Mouse (Mus musculus) left cerebral cortex, postnatal 10 days (tissue): ENCODE measurements around the gene Mpdu1. TPM values are rescaled to one million over a fixed set of nuclear protein-coding genes. Genes with fewer than 3 reads are reported as not detected.

Experiments used
- DNase-seq, 2 experiments: peaks; one replicate each; pipeline ENCODE4 v3.0.0; 2021 to 2022; ENCODE audit warnings: low spot score in 2 of 2, mixed read lengths in 1 of 2; ENCODE audit errors: extremely low spot score in 1 of 2
- intact Hi-C: fragments of 180-260 bp; cut with DNase I; formaldehyde crosslinking; loops from one replicate; pipeline ENCODE4 v1.15.1; 2025
- total RNA-seq, 2 experiments: library from RNA; stranded (reverse); gene quantifications; 2 replicates each; pipeline ENCODE4 v1.2.3; 2021

Mpdu1 gene
- total RNA-seq, 2 experiments from 2014 or later, result 87.3 to 95.6 TPM

GRCm38 (mm10) chr11:69671726-69672124 is 9.3 kb upstream of the Mpdu1 start:
- no peak for DNase-seq
- intact Hi-C loops, result no loop called here

GRCm38 (mm10) chr11:69670786-69671725 is 8.6 kb upstream of the Mpdu1 start:
- intact Hi-C loops, result no loop called here
- DNase-seq, result peak; percentile 92 to 97

- no peak for DNase-seq
Observed at GRCm38 (mm10) chr11:69666665-69667005, 4.2 kb upstream of the Mpdu1 start.

GRCm38 (mm10) chr11:69665961-69666664 is 3.7 kb upstream of the Mpdu1 start, which contains the start of gene Cd68:
Gene Cd68, minus strand, starts transcription at chr11:69666153.
- peak in 1 of 2 experiments; percentile 68 for DNase-seq

More at GRCm38 (mm10) chr11:69666665-69667005, 4.2 kb upstream of the Mpdu1 start:
- intact Hi-C loops, result no loop called here

GRCm38 (mm10) chr11:69665457-69665960 is 3.1 kb upstream of the Mpdu1 start:
- intact Hi-C loops, result no loop called here
- no peak for DNase-seq

More at GRCm38 (mm10) chr11:69665961-69666664, 3.7 kb upstream of the Mpdu1 start, which contains the start of gene Cd68:
- intact Hi-C loops, result no loop called here

- no peak for DNase-seq
- intact Hi-C loops, result no loop called here
Observed at GRCm38 (mm10) chr11:69664841-69665240, 2.4 kb upstream of the Mpdu1 start.

- intact Hi-C loops, result no loop called here
- no peak for DNase-seq
Observed at GRCm38 (mm10) chr11:69663795-69664194, 1.4 kb upstream of the Mpdu1 start.

GRCm38 (mm10) chr11:69662967-69663671 is 677 bp upstream of the Mpdu1 start:
- intact Hi-C loops, result no loop called here
- DNase-seq, result no peak

- no peak for DNase-seq
- intact Hi-C loops, result no loop called here
Observed at GRCm38 (mm10) chr11:69661221-69661881, 1.1 kb downstream of the Mpdu1 start.

GRCm38 (mm10) chr11:69657462-69657881 is 5.0 kb downstream of the Mpdu1 start:
- no peak for DNase-seq
- intact Hi-C loops, result no loop called here

- intact Hi-C loops, result no loop called here
- peak in 1 of 2 experiments; percentile 49 for DNase-seq
Observed at GRCm38 (mm10) chr11:69656617-69657461, 5.6 kb downstream of the Mpdu1 start.

- intact Hi-C loops, result no loop called here
- DNase-seq, result no peak
Observed at GRCm38 (mm10) chr11:69656065-69656455, 6.4 kb downstream of the Mpdu1 start.

- intact Hi-C loops, result no loop called here
Observed at GRCm38 (mm10) chr11:69655264-69656064, 7.0 kb downstream of the Mpdu1 start, which contains the start of gene Sox15. Gene Sox15, plus strand, starts transcription at chr11:69655314.

GRCm38 (mm10) chr11:69654760-69655159 is 7.7 kb downstream of the Mpdu1 start:
- no peak for DNase-seq
- intact Hi-C loops, result no loop called here

More at GRCm38 (mm10) chr11:69655264-69656064, 7.0 kb downstream of the Mpdu1 start, which contains the start of gene Sox15:
- peak; percentile 70 to 83 for DNase-seq

GRCm38 (mm10) chr11:69653399-69653798 is 9.0 kb downstream of the Mpdu1 start:
- intact Hi-C loops, result no loop called here
- DNase-seq, result no peak

- intact Hi-C loops, result no loop called here
Observed at GRCm38 (mm10) chr11:69645860-69646259, 16.6 kb downstream of the Mpdu1 start.

GRCm38 (mm10) chr11:69635471-69635870 is 27.0 kb downstream of the Mpdu1 start:
- intact Hi-C loops, result no loop called here
- DNase-seq, result no peak

More at GRCm38 (mm10) chr11:69645860-69646259, 16.6 kb downstream of the Mpdu1 start:
- DNase-seq, result no peak
